Mouse (Mus musculus) thymus, postnatal 4 days (tissue): Measurements from ENCODE around the gene Srsf9.

Source experiments
- DNase-seq: peaks from one replicate; pipeline ENCODE4 v3.0.0; 2021

The Srsf9 gene

GRCm38 (mm10) chr5:115327610-115328548, 902 bp downstream of the Srsf9 start:
- peak; percentile 70 for DNase-seq

DNA sequence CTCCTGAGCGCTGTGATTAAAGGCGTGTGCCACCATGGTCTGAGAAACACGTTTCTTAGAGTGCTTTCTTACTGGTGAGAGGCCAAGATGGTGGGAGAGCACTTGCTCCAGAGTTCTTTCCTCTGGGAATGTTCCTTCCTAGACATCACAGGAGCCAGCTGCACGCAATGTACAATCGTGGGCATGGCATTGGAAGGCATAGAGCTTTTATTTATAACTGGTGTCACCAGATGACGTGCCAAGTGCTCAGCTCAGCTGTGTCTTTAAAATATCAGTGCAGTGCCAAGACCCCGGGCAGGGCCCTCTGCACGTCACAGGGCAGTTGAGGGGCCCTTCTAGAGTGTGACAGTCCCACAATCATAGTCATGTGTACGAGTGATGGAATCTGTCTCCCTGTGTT, 4.0 kb downstream of the Srsf9 start:
- no peak for DNase-seq

- DNase-seq = no peak
These were observed 6.6 kb downstream of the Srsf9 start for GRCm38 (mm10) chr5:115333626-115334025.

- no peak for DNase-seq
These were observed 13.0 kb downstream of the Srsf9 start for GRCm38 (mm10) chr5:115340007-115340406.

- DNase-seq = peak; percentile 93
These were observed 13.8 kb downstream of the Srsf9 start, which contains the start of the genes Gatc and Triap1 for GRCm38 (mm10) chr5:115340577-115341313. TSS of gene Gatc (minus strand) at chr5:115341178. TSS of gene Triap1 (plus strand) at chr5:115341225.

DNA sequence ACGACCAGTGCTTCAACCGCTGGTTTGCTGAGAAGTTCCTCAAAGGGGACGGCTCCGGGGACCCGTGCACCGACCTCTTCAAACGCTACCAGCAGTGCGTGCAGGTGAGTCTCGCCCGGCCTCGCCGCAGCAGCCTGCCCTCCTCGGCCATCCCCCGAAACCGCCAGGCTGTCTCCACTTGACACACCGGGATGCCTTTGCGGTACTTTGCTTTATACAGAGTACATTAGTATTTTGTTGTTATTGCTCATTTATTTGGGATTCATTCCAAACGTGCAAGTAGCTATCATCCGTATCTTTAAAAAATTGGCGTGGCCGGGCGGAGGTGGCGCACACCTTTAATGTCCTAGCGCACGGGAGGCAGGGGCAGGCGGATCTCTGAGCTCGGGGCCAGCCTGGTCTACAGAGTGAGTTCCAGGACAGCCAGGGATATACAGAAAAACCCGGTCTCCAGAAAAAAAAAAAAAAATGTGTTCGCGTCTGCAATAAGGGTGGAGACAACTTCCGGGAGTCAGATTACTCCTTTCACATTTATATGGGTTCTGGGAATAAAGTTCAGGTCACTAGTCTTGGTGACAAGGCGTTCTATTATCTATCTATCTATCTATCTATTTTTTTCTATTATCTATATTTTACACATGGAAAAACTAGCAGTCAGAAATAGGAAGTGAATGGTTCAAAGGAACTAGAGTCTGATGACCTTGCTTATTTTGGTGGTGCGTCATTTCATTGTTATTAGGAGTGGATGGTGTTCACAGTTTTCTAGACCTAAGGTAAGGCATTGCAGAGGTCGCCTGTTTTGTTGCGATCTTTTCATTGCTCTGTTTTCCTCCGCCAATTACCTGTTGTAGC, 14.6 kb downstream of the Srsf9 start:
- no peak for DNase-seq

- DNase-seq = peak; percentile 92
These were observed 20.6 kb downstream of the Srsf9 start for GRCm38 (mm10) chr5:115347564-115347963.

GRCm38 (mm10) chr5:115348546-115349224, 21.7 kb downstream of the Srsf9 start, which contains the start of gene Cox6a1:
TSS of gene Cox6a1 (minus strand) at chr5:115348981.
- DNase-seq = peak; percentile 99

DNA sequence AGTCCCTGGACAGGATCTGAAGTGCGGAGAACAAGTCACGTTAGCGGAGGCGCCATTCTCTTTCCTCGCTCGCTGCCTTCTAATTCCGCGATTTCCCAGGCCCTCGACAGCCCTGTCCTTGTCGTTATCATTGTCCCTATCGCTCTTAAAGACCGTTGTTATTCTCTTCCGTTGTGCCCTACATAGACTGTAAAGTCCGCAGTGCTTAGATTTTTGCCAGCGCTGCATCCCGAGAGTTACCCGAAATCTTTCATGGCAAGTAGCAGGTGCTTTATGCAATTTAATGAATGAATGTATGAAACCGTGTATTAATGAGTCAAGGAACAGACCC, 22.2 kb downstream of the Srsf9 start:
- no peak for DNase-seq

DNA sequence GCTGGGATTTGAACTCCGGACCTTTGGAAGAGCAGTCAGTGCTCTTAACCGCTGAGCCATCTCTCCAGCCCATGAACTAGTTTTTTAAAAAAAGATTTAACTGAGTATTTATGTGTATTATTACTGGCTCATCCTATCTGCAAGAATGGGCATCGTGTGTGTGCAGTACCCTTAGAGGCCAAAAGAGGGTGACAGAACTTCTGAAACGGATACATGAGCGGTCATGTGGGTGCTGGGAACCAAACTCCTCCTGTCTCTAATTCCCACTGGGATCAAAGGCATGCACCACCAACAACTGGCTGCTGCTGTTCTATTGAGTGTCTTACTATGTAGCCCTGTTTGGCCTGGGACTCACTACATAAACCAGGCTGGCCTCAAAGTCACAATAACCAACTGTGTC, 24.4 kb downstream of the Srsf9 start:
- no peak for DNase-seq

DNA sequence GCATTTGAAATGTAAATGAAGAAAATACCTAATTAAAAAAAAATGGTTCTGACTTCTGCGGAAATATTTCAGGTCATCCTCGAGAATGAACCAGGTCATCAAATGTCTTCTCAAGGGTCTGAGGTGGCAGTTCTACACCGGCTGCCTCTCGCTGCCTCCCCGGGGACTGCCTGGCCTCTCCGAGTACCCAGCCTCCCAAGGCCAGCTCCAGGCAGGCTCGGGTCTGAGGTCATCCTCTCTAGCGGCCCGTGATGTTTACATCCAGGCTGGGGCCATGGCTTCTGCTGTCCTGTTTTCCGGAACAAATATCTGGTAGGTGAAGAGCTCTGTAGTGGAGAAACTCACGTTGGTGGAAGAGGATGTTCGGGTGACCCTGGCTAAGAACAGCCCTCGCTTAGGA, 28.1 kb downstream of the Srsf9 start:
- no peak for DNase-seq

DNA sequence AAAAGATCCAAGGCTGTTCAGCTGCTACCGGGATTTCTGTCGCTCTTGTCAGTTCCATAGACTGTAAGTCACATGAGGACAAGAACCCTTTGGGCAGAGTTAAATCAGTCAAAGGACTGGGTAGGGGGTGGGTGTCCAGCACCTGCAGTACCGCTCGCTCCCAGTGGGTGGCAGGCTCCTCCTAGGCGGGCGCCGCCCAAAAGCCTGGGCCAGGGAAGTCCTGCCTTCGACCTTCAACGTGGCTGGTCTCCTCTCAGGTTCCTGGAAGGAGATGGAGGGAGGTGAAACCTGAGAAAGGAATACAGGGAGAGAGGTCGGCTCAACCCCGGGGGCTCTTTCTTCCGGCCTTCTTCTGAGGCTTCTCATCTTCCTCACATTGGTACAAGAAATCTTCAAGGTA, 31.9 kb downstream of the Srsf9 start:
- peak; percentile 94 for DNase-seq

GRCm38 (mm10) chr5:115359438-115359837, 32.5 kb downstream of the Srsf9 start:
- no peak for DNase-seq

- no peak for DNase-seq
These were observed 32.9 kb downstream of the Srsf9 start for GRCm38 (mm10) chr5:115359851-115360372.

- DNase-seq = no peak
These were observed 35.2 kb downstream of the Srsf9 start for GRCm38 (mm10) chr5:115362216-115362615.

DNA sequence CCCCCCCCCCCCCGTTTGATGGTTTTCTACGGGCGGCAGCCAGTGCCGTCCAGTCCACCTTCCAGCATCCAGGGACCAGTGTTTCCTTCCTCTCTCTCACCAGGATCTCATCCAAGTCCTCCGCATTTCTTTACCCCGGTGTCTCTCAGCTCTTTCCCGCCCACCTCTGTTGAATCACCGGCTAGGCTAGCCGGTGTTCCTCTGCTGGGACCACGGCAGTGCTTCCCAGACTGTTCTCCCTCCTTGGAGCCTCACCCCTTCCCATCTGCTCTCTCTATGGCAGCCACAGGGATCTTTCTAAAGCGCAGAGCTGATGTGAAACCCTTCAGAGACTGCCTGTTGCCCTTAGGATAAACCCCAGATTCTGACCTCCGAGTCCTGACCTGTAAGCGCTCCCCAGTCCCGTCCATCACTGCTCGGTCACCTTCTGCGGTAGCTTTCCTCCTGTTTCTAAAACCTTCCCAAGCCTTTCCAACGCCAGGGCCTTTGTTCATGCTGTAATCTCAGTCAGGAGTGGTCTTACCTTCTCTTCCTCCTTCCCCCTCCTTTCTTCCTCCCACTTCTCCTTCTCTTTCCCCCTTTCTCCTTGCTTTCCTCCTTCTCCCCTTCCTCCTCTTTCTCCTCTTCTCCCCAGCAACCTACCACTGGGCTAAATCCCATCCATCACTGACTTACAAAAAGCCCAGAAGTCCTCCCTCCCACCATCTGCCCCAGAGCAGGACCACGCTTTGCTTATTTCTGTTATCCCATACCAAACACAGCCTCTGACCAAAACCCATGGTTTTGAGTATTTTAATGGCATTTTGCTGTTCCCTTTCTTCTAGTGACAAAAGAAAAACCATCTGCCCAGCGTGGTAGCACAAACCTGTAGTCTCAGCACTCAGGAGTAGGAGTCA, 36.1 kb downstream of the Srsf9 start:
- DNase-seq = no peak

DNA sequence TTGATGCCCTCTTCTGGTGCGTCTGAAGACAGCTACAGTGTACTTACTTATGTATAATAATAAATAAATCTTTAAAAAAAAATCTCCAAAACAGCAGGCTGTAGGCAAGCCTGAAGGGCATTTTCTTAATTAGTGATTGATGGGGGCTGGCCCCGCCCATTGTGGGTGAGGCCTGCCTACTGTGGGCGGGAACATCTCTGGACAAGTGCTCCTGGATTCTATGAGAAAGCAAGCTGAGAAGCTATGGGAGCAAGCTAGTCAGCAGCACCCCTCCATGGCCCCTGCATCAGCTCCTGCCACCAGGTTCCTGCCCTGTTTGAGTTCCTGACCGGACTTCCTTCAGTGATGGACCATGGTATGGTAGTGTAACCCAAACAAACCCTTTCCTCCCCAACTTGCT, 37.8 kb downstream of the Srsf9 start:
- no peak for DNase-seq

GRCm38 (mm10) chr5:115371736-115372135, 44.8 kb downstream of the Srsf9 start:
- DNase-seq = no peak

- DNase-seq = no peak
These were observed 46.6 kb downstream of the Srsf9 start for GRCm38 (mm10) chr5:115373441-115374203.

DNA sequence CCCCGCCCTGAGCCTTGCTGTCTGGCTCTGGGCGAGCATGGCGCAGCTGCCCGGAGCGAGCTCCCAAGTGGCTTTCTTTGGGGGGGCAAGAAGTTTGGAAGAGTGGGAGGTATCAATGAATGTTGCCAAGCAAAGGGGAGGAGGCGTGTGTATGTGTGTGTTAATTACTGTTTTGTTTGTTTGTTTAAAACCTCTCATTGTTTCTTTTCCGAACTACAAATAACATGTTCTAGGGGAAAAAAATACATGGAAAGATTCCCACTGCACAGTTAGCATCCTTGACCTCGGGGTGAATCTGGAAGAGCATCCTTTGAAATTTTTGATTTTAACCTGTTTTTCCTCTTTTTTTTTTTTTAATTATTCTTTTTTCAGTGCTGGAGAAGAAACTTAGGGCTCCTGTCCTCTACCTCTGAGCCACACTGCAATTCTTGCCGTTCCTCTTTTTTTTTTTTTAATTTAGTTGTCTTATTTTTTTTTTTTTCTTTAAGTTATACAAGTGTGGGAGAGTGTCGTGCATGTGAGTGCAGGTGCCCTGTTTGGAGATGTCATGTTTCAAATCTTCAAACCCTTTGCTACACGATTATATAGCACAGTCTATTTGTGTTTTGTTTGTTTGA, 47.3 kb downstream of the Srsf9 start:
- no peak for DNase-seq
